Comparison of ENCODE assay signal across 9 mouse cellular contexts in genomic region chr13:63906516-63906915, GRCm38 (mm10).
A peak's percentile ranks its signal among the peaks of the same experiment; 100 is the strongest.
DNase-seq lines count a peak whose midpoint lies in the region; ATAC-seq and TF ChIP-seq lines count a peak whose summit lies in the region.
"Had no signal": no experiment of that assay in that cellular context is flagged by ENCODE, and none has a peak within 500 bp of the region (broad histone marks: within the 10 kb centered on the region; RNA-seq: fewer than 3 reads in every experiment).

No protein-coding gene starts in this region.

- no peaks in the 10 kb centered on the region for H3K36me3 ChIP-seq in intestine, embryonic 16.5 days (ENCODE audit: control insufficient read depth, insufficient read depth, low read length)
- no peaks in the 10 kb centered on the region for H3K36me3 ChIP-seq in intestine, postnatal 0 days (ENCODE audit: control insufficient read depth, insufficient read depth)
- H3K36me3 ChIP-seq in lung, embryonic 16.5 days (ENCODE audit: control insufficient read depth, insufficient read depth, low read length): no peaks in the 10 kb centered on the region
- no peaks in the 10 kb centered on the region for H3K36me3 ChIP-seq in neural tube, embryonic 15.5 days
- H3K36me3 ChIP-seq: stomach, embryonic 15.5 days had no signal

- no peak overlapping the region for H3K4me3 ChIP-seq in intestine, embryonic 16.5 days (ENCODE audit: low read length)
- no peak overlapping the region for H3K4me3 ChIP-seq in intestine, postnatal 0 days (ENCODE audit: low read depth, low read length)
- H3K4me3 ChIP-seq in lung, embryonic 16.5 days (ENCODE audit: low read length): no peak overlapping the region
- no peak overlapping the region for H3K4me3 ChIP-seq in neural tube, embryonic 15.5 days (replicated peaks)
- H3K4me3 ChIP-seq: stomach, embryonic 15.5 days had no signal

- 82% methylated on average over 4 of the region's 4 CpGs for WGBS in intestine, embryonic 16.5 days
- WGBS in intestine, postnatal 0 days: 81% methylated on average over 4 of the region's 4 CpGs
- WGBS in lung, embryonic 16.5 days: 51% methylated on average over 4 of the region's 4 CpGs
- 82% methylated on average over 4 of the region's 4 CpGs for WGBS in neural tube, embryonic 15.5 days

- H3K27ac ChIP-seq in intestine, embryonic 16.5 days (ENCODE audit: low read length): no peak overlapping the region
- H3K27ac ChIP-seq in intestine, postnatal 0 days (ENCODE audit: low read depth, low read length): no peak overlapping the region
- H3K27ac ChIP-seq in lung, embryonic 16.5 days (ENCODE audit: low read length): peak overlapping the region; percentile 5
- no peak overlapping the region for H3K27ac ChIP-seq in neural tube, embryonic 15.5 days (replicated peaks)
- H3K27ac ChIP-seq: stomach, embryonic 15.5 days had no signal

- H3K4me1 ChIP-seq in intestine, embryonic 16.5 days (ENCODE audit: control insufficient read depth, insufficient read depth, low read length): peaks cover 11% of the 10 kb centered on the region
- peaks cover 3% of the 10 kb centered on the region; the same call in 1 of the 2 replicates for H3K4me1 ChIP-seq in intestine, postnatal 0 days (replicated peaks; ENCODE audit: control insufficient read depth, insufficient read depth, low read length)
- peaks cover 29% of the 10 kb centered on the region for H3K4me1 ChIP-seq in lung, embryonic 16.5 days (replicated peaks; ENCODE audit: control insufficient read depth, insufficient read depth, low read length)
- H3K4me1 ChIP-seq in neural tube, embryonic 15.5 days: peaks cover 7% of the 10 kb centered on the region

- peak; percentile 42 for DNase-seq in adrenal gland, postnatal 25 days
- DNase-seq in spleen, postnatal 36 days (ENCODE audit: low spot score in 2 of 2): no peak
- DNase-seq in left cerebral cortex, adult 8-10 months (ENCODE audit: low spot score in 2 of 2): no peak

- no peaks in the 10 kb centered on the region for H3K27me3 ChIP-seq in intestine, embryonic 16.5 days (replicated peaks; ENCODE audit: control insufficient read depth, insufficient read depth, low read length)
- no peaks in the 10 kb centered on the region for H3K27me3 ChIP-seq in intestine, postnatal 0 days (replicated peaks; ENCODE audit: control insufficient read depth, insufficient read depth, low read length)
- H3K27me3 ChIP-seq in lung, embryonic 16.5 days (ENCODE audit: control insufficient read depth, insufficient read depth, low read depth, low read length): no peaks in the 10 kb centered on the region
- H3K27me3 ChIP-seq in neural tube, embryonic 15.5 days (replicated peaks): no peaks in the 10 kb centered on the region; the same call in 1 of the 2 replicates
- H3K27me3 ChIP-seq: stomach, embryonic 15.5 days had no signal

- 0 out of 2 replicates have a peak, but pooled peaks have one; percentile 33 for ATAC-seq in intestine, embryonic 16.5 days
- no peak for ATAC-seq in intestine, postnatal 0 days
- peak; percentile 46 for ATAC-seq in common myeloid progenitor, adult 5-6 weeks (replicated peaks; ENCODE audit: low read depth, poor library complexity, severe bottlenecking)
- peak; percentile 61 for ATAC-seq in lung, embryonic 16.5 days (ENCODE audit: low read depth)
- no peak for ATAC-seq in neural tube, embryonic 15.5 days (ENCODE audit: low FRiP score)

- H3K9ac ChIP-seq in intestine, embryonic 16.5 days (ENCODE audit: low read depth, low read length): no peak overlapping the region
- H3K9ac ChIP-seq in intestine, postnatal 0 days (ENCODE audit: low read depth, low read length): no peak overlapping the region
- H3K9ac ChIP-seq in lung, embryonic 16.5 days (ENCODE audit: low read length): no peak overlapping the region
- no peak overlapping the region for H3K9ac ChIP-seq in neural tube, embryonic 15.5 days (replicated peaks)
- H3K9ac ChIP-seq: stomach, embryonic 15.5 days had no signal

- no peak for TF ChIP-seq CTCF in intestine, postnatal 0 days (IDR thresholded peaks at IDR 0.05; ENCODE audit: low read depth)

- no peak overlapping the region for H3K4me2 ChIP-seq in intestine, embryonic 16.5 days (ENCODE audit: low read depth, low read length)
- no peak overlapping the region for H3K4me2 ChIP-seq in intestine, postnatal 0 days (replicated peaks; ENCODE audit: low read depth)
- H3K4me2 ChIP-seq in lung, embryonic 16.5 days (ENCODE audit: low read depth, low read length): no peak overlapping the region
- H3K4me2 ChIP-seq in neural tube, embryonic 15.5 days: no peak overlapping the region
- H3K4me2 ChIP-seq: stomach, embryonic 15.5 days had no signal

- no peaks in the 10 kb centered on the region for H3K9me3 ChIP-seq in intestine, embryonic 16.5 days (ENCODE audit: control insufficient read depth, low read length)
- H3K9me3 ChIP-seq in intestine, postnatal 0 days (ENCODE audit: control insufficient read depth): no peaks in the 10 kb centered on the region
- H3K9me3 ChIP-seq in lung, embryonic 16.5 days (ENCODE audit: control insufficient read depth, low read length): no peaks in the 10 kb centered on the region
- H3K9me3 ChIP-seq in neural tube, embryonic 15.5 days (replicated peaks): no peaks in the 10 kb centered on the region
- H3K9me3 ChIP-seq: stomach, embryonic 15.5 days had no signal

Comparison
In these comparisons a context has a peak if more than half of its experiments do, and no peak if none do; other contexts are left out.
1. ATAC-seq: peak in intestine, embryonic 16.5 days (single experiment), common myeloid progenitor, adult 5-6 weeks (single experiment) and lung, embryonic 16.5 days (single experiment); none in intestine, postnatal 0 days (single experiment) and neural tube, embryonic 15.5 days (single experiment).